Comparison of ENCODE assay signal across 26 mouse cellular contexts in the genomic region with DNA sequence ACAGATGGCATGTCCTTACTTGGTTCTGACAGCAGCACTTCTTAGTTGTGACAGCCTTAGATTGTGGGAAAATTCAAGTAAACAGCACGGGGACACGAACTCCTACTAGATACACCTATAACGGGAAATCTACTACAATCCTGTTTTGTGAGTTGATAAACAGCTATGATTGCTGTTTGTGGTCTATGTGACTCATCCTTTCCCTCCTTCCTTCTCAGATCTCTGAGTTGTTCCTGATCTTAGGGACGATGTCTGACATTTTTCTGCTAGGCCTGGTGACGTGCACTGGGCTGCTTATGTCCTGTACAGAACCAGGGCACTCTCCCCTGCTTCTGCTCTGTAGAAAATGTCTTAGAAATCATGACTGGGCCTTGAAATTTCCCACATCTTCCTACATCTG. TPM values are rescaled to one million over a fixed set of nuclear protein-coding genes. Genes with fewer than 3 reads are reported as not detected.
A peak's percentile ranks its signal among the peaks of the same experiment; 100 is the strongest.
DNase-seq lines count a peak whose midpoint lies in the region; ATAC-seq and TF ChIP-seq lines count a peak whose summit lies in the region.
"Had no signal": no experiment of that assay in that cellular context is flagged by ENCODE, and none has a peak within 500 bp of the region (broad histone marks: within the 10 kb centered on the region; RNA-seq: fewer than 3 reads in every experiment).

No protein-coding gene starts in this region.

- H3K4me1 ChIP-seq in limb, embryonic 14.5 days (ENCODE audit: control insufficient read depth, insufficient read depth, low read length) = no peaks in the 10 kb centered on the region
- H3K4me1 ChIP-seq in limb, embryonic 10.5 days = no peaks in the 10 kb centered on the region
- peaks cover 13 to 23% of the 10 kb centered on the region in 2 experiments for H3K4me1 ChIP-seq in MEL (ENCODE audit: control insufficient read depth in 1 of 2, insufficient read depth in 2 of 2, low read length in 2 of 2)
- H3K4me1 ChIP-seq: embryonic facial prominence, embryonic 12.5 days had no signal

- TF ChIP-seq CTCF in C2C12 (IDR thresholded peaks at IDR 0.05; ENCODE audit: control insufficient read depth, insufficient read depth, insufficient read length) (no peak), MEL (IDR thresholded peaks at IDR 0.05 in 2 of 3, conservative IDR thresholded peaks at IDR 0.05 in 1 of 3; ENCODE audit: control insufficient read depth in 1 of 3, insufficient read depth in 1 of 3, low read depth in 2 of 3, low read length in 3 of 3, poor library complexity in 1 of 3, severe bottlenecking in 1 of 3) (no peak)

- peak overlapping the region; percentile 12; the same call in 1 of the 2 replicates for H3K9ac ChIP-seq in limb, embryonic 14.5 days (ENCODE audit: low read depth, low read length, severe bottlenecking)
- H3K9ac ChIP-seq in MEL (ENCODE audit: control insufficient read depth, low read depth, low read length, poor library complexity, severe bottlenecking) = no peak overlapping the region
- H3K9ac ChIP-seq: embryonic facial prominence, embryonic 12.5 days; forebrain, embryonic 13.5 days; forebrain, embryonic 15.5 days; forebrain, postnatal 0 days had no signal

- peak; percentile 16 to 45 for DNase-seq in adrenal gland, adult (ENCODE audit: inconsistent age in 2 of 2, low spot score in 1 of 2)
- no peak for DNase-seq in adrenal gland, adult 8-10 months
- DNase-seq in limb, embryonic 14.5 days (ENCODE audit: low spot score) = no peak
- DNase-seq in limb, embryonic 10.5 days (ENCODE audit: low spot score) = no peak
- peak; percentile 12 for DNase-seq in MEL (ENCODE audit: low read depth, low spot score)
- DNase-seq in embryo, embryonic 9.5 days (ENCODE audit: extremely low spot score) = no peak
- DNase-seq in urinary bladder, adult 18-20 months (ENCODE audit: low spot score in 2 of 2) = no peak
- DNase-seq: adrenal gland, postnatal 14 days; B cell, adult 2 months; cerebellum, adult 11 months; cerebellum, adult 18-20 months; cerebellum, adult 8-10 months; cerebellum, adult 9-11 months; cerebellum, postnatal 14 days; cerebellum, postnatal 36 days; embryo, embryonic 11 days; forebrain, postnatal 0 days had no signal

- ATAC-seq in limb, embryonic 14.5 days (ENCODE audit: low FRiP score, low read depth) = no peak
- ATAC-seq: CD4-positive, CD25-positive, alpha-beta regulatory T cell, adult 4 months; forebrain, embryonic 13.5 days; forebrain, embryonic 15.5 days; forebrain, postnatal 0 days had no signal

- no peak overlapping the region for H3K27ac ChIP-seq in limb, embryonic 14.5 days (replicated peaks; ENCODE audit: low read depth, low read length)
- no peak overlapping the region for H3K27ac ChIP-seq in limb, embryonic 10.5 days
- H3K27ac ChIP-seq in MEL (ENCODE audit: control insufficient read depth, low read depth, low read length) = no peak overlapping the region
- H3K27ac ChIP-seq: embryonic facial prominence, embryonic 10.5 days; embryonic facial prominence, embryonic 12.5 days; forebrain, embryonic 13.5 days; forebrain, embryonic 15.5 days had no signal

- H3K9me3 ChIP-seq in limb, embryonic 14.5 days (ENCODE audit: control insufficient read depth, low read length) = no peaks in the 10 kb centered on the region
- H3K9me3 ChIP-seq in limb, embryonic 10.5 days (replicated peaks) = no peaks in the 10 kb centered on the region
- H3K9me3 ChIP-seq in MEL (replicated peaks; ENCODE audit: insufficient read depth, low read length) = no peaks in the 10 kb centered on the region
- H3K9me3 ChIP-seq: embryonic facial prominence, embryonic 10.5 days; embryonic facial prominence, embryonic 12.5 days; forebrain, embryonic 13.5 days; forebrain, embryonic 15.5 days; G1E had no signal

- H3K79me2 ChIP-seq in C2C12 (ENCODE audit: control insufficient read depth, insufficient read depth) (no peaks in the 10 kb centered on the region), MEL (ENCODE audit: control insufficient read depth, insufficient read depth, low read length, poor library complexity) (no peaks in the 10 kb centered on the region)

- no peaks in the 10 kb centered on the region for H3K27me3 ChIP-seq in limb, embryonic 14.5 days (ENCODE audit: control insufficient read depth, insufficient read depth, low read length)
- H3K27me3 ChIP-seq in limb, embryonic 10.5 days (ENCODE audit: low read depth, poor library complexity, severe bottlenecking) = no peaks in the 10 kb centered on the region
- H3K27me3 ChIP-seq in C2C12 (ENCODE audit: control insufficient read depth, insufficient read depth, insufficient read length) (no peaks in the 10 kb centered on the region), MEL (ENCODE audit: control insufficient read depth in 1 of 2, insufficient read depth in 2 of 2, low read length in 2 of 2) (no peaks in the 10 kb centered on the region)
- H3K27me3 ChIP-seq: CH12.LX; embryonic facial prominence, embryonic 12.5 days; forebrain, embryonic 13.5 days; forebrain, embryonic 15.5 days had no signal

- no peak for TF ChIP-seq RAD21 in MEL (IDR thresholded peaks at IDR 0.05; ENCODE audit: low read depth, low read length)

- peaks cover 38% of the 10 kb centered on the region for H3K36me3 ChIP-seq in limb, embryonic 14.5 days (ENCODE audit: control insufficient read depth, insufficient read depth, low read length)
- peaks cover 80% of the 10 kb centered on the region for H3K36me3 ChIP-seq in limb, embryonic 10.5 days
- H3K36me3 ChIP-seq in C2C12 (ENCODE audit: control insufficient read depth, insufficient read depth) = peaks cover 29% of the 10 kb centered on the region
- peaks cover 0 to 23% of the 10 kb centered on the region in 2 experiments; a peak in 2 of 4 replicates for H3K36me3 ChIP-seq in MEL (ENCODE audit: control insufficient read depth in 1 of 2, insufficient read depth in 2 of 2, low read length in 2 of 2)

- no peaks in the 10 kb centered on the region for H3K79me3 ChIP-seq in C2C12 (ENCODE audit: low read depth)

- no peak for TF ChIP-seq POLR2A in limb, embryonic 14.5 days (IDR thresholded peaks at IDR 0.05; ENCODE audit: borderline replicate concordance, extremely low read depth, insufficient read depth, insufficient read length)
- no peak for TF ChIP-seq POLR2A in MEL (IDR thresholded peaks at IDR 0.05; ENCODE audit: control insufficient read depth in 1 of 2, insufficient read depth in 1 of 2, low read depth in 1 of 2, low read length in 2 of 2, poor library complexity in 1 of 2)

- peak in 1 of 2 experiments; percentile 28; a peak in 1 of 4 replicates for TF ChIP-seq EP300 in MEL (IDR thresholded peaks at IDR 0.05; ENCODE audit: low read depth in 1 of 2, low read length in 2 of 2)

- no peak overlapping the region for H3K4me3 ChIP-seq in limb, embryonic 14.5 days (replicated peaks; ENCODE audit: low read length)
- H3K4me3 ChIP-seq in limb, embryonic 10.5 days = no peak overlapping the region
- no peak overlapping the region for H3K4me3 ChIP-seq in C2C12 (ENCODE audit: insufficient read depth, poor library complexity, severe bottlenecking)
- no peak overlapping the region for H3K4me3 ChIP-seq in MEL (ENCODE audit: control insufficient read depth in 1 of 2, insufficient read depth in 1 of 2, low read depth in 2 of 2, low read length in 2 of 2)
- H3K4me3 ChIP-seq: embryonic facial prominence, embryonic 10.5 days; embryonic facial prominence, embryonic 12.5 days; forebrain, embryonic 13.5 days; forebrain, embryonic 15.5 days had no signal

- WGBS in limb, embryonic 14.5 days = 85% methylated on average over 5 of the region's 5 CpGs
- WGBS in limb, embryonic 10.5 days = 94% methylated on average over 5 of the region's 5 CpGs

- peak overlapping the region; percentile 37 for H3ac ChIP-seq in C2C12 (ENCODE audit: control insufficient read depth, insufficient read length, low read depth)

- no peak overlapping the region for H3K4me2 ChIP-seq in limb, embryonic 14.5 days (replicated peaks; ENCODE audit: low read depth, low read length, severe bottlenecking)
- H3K4me2 ChIP-seq: embryonic facial prominence, embryonic 12.5 days; forebrain, embryonic 13.5 days; forebrain, embryonic 15.5 days had no signal

TF ChIP-seq in C2C12, 6 proteins besides CTCF, POLR2A, EP300 and RAD21:
- TF ChIP-seq MAX (IDR thresholded peaks at IDR 0.05) (peak; percentile 50), FOSL1 (IDR thresholded peaks at IDR 0.05; ENCODE audit: insufficient read depth, low read length, poor library complexity, severe bottlenecking) (no peak)

TF ChIP-seq in MEL, 35 proteins besides CTCF, POLR2A, EP300 and RAD21:
- peak; percentile 66; the same call in 1 of the 2 replicates for TF ChIP-seq RCOR1 (IDR thresholded peaks at IDR 0.05; ENCODE audit: low read depth, low read length)
- no peak for TF ChIP-seq ZKSCAN1 (IDR thresholded peaks at IDR 0.05; ENCODE audit: low read depth, low read length)

RNA-seq across cellular contexts. Expression of gene Nphp1, which starts 27.1 kb away (rescaled TPM):
- total RNA-seq in adrenal gland, adult 8-10 months (2022) = 10 to 100 TPM; 16.8 to 35.0 (median 24.4) TPM
- polyA plus RNA-seq in limb, embryonic 14.5 days (2012; rRNA removed) = 21.6 and 27.8 TPM in 2 replicates
- 23.4 and 30.0 TPM in 2 replicates for polyA plus RNA-seq in limb, embryonic 14.5 days (2014; fragmentation: Nextera tagmentation; extraction: Ambion mirVana)
- 36.4 and 43.6 TPM in 2 replicates for polyA plus RNA-seq in limb, embryonic 10.5 days (2016; fragmentation: Nextera tagmentation; extraction: Ambion mirVana)
- polyA plus RNA-seq in C2C12 (2012; fragmentation: generic; extraction: Trizol) = 16.4 TPM
- 16.9 and 19.1 TPM in 2 replicates for total RNA-seq in MEL (2012; rRNA removed)
- 10 to 100 TPM; 37.1 to 63.6 TPM for polyA plus RNA-seq in MEL (2012; ENCODE audit: insufficient read depth in 1 of 2, insufficient read length in 2 of 2, low read depth in 1 of 2, low replicate concordance in 2 of 2, missing spikeins in 1 of 2)

RNA-seq across cellular contexts. Expression of gene Mtln, which starts 30.7 kb away (rescaled TPM):
- 100 to 1,000 TPM in 1 of 4 experiments, 10 to 100 TPM in 3; 59.5 to 127 (median 77.8) TPM for total RNA-seq in adrenal gland, adult 8-10 months (2022)
- polyA plus RNA-seq in limb, embryonic 14.5 days (2012; rRNA removed) = 43.1 and 57.9 TPM in 2 replicates
- polyA plus RNA-seq in limb, embryonic 14.5 days (2014; fragmentation: Nextera tagmentation; extraction: Ambion mirVana) = 38.3 and 44.8 TPM in 2 replicates
- polyA plus RNA-seq in limb, embryonic 10.5 days (2016; fragmentation: Nextera tagmentation; extraction: Ambion mirVana) = 19.0 and 19.9 TPM in 2 replicates
- polyA plus RNA-seq in C2C12 (2012; fragmentation: generic; extraction: Trizol) (41.3 TPM), MEL (2012; ENCODE audit: insufficient read depth in 1 of 2, insufficient read length in 2 of 2, low read depth in 1 of 2, low replicate concordance in 2 of 2, missing spikeins in 1 of 2) (10 to 100 TPM in 1 of 2 experiments, not detected in 1; 29.8 TPM)
- 37.5 and 44.2 TPM in 2 replicates for total RNA-seq in MEL (2012; rRNA removed)

RNA-seq across cellular contexts. Expression of gene Mall, which starts 31.9 kb away (rescaled TPM):
- under 1 TPM; 0.66 to 0.90 (median 0.89) TPM for total RNA-seq in adrenal gland, adult 8-10 months (2022)
- 16.5 and 16.8 TPM in 2 replicates for polyA plus RNA-seq in limb, embryonic 14.5 days (2012; rRNA removed)
- 26.4 and 30.4 TPM in 2 replicates for polyA plus RNA-seq in limb, embryonic 14.5 days (2014; fragmentation: Nextera tagmentation; extraction: Ambion mirVana)
- 1.3 and 1.8 TPM in 2 replicates for polyA plus RNA-seq in limb, embryonic 10.5 days (2016; fragmentation: Nextera tagmentation; extraction: Ambion mirVana)
- polyA plus RNA-seq in C2C12 (2012; fragmentation: generic; extraction: Trizol) = not detected
- not detected in 2 replicates for total RNA-seq in MEL (2012; rRNA removed)
- polyA plus RNA-seq in MEL (2012; ENCODE audit: insufficient read depth in 1 of 2, insufficient read length in 2 of 2, low read depth in 1 of 2, low replicate concordance in 2 of 2, missing spikeins in 1 of 2) = not detected
- total RNA-seq: CH12.LX; common myeloid progenitor, adult 5-6 weeks; G1E had no signal
- polyA plus RNA-seq: CD4-positive, CD25-positive, alpha-beta regulatory T cell, adult 4 months; G1E had no signal

Comparison
In these comparisons a context has a peak if more than half of its experiments do, and no peak if none do; other contexts are left out.
1. DNase-seq: peak in adrenal gland, adult (2 of 2) and MEL (single experiment); none in adrenal gland, adult 8-10 months (single experiment), limb, embryonic 14.5 days (single experiment), limb, embryonic 10.5 days (single experiment), embryo, embryonic 9.5 days (single experiment) and urinary bladder, adult 18-20 months (0 of 2).